Mouse (Mus musculus): ENCODE data around the gene Chst12. TPM values are rescaled to one million over a fixed set of nuclear protein-coding genes. Genes with fewer than 3 reads are reported as not detected.
A peak's percentile ranks its signal among the peaks of the same experiment; 100 is the strongest.

Chst12 gene
- polyA plus RNA-seq, 1 experiment from 2014 or later = 16.2 TPM

DNA sequence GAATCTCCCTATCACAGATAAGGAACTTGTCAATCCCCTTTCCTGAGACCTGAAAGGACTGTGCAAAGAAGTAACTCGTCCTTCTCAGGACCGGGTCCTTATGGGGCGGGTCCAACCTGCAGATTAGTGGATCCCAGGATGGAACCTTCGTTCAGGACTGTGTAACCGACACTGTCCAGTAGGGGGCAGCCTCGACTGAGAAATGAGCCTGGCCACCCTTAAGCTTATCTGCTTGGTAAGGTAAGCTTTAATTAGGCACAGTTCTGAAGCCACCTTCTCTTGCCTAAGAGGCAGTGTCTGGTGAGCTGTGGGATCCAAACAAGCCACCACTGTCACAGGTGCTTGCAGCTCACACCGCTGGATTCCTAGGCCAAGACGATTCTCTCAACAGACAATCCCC lies 34.8 kb downstream of the Chst12 start:
- ATAC-seq (ENCODE audit: low FRiP score, low TSS enrichment) = peak; percentile 41; the same call in 1 of the 2 replicates

DNA sequence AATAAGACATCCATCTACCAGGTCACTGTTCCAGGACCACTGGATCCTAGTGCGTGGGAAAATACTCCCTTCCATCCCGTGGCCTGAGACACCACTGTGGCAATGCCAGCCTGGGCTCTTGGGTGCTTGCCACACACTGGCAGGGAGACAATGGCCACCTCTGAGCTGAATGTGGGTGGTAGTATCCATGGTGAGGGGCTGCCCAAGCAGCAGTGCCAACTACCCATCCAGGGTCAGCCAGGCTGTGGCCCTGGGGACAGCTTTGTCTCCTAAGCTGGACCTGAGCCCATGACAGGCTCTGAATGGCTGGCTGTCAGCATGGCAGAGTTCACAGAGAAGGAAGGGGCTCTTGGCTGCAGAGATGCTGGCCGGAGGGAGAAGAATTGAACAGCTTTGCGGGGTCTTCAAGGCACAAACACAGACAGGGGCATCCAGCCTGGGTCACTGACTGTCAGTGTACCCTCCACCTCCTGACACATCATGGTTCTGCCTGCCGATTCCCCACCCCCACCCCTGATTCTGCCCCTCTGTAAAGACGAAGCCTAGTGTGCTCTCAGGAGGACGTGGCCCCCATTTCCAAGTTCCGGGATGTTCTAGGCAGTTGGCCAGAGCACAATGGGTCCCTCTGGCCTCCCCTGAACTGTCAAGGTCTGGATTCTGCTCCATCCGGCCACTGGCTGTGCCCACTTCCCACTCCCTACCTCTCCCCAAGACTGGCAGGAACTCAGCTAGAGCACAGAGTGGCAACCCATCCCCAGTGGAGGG lies 37.6 kb downstream of the Chst12 start:
- Histone ChIP-seq H3K4me3 (replicated peaks; ENCODE audit: low read depth, low read length) (no peak overlapping the region), H3K36me3 (ENCODE audit: control insufficient read depth, insufficient read depth, low read length) (no peaks in the 10 kb centered on the region), H3K9ac (replicated peaks; ENCODE audit: low read length) (no peak overlapping the region), H3K4me2 (ENCODE audit: low read length) (no peak overlapping the region), H3K27me3 (ENCODE audit: control insufficient read depth, insufficient read depth, low read length) (no peaks in the 10 kb centered on the region), H3K9me3 (ENCODE audit: control insufficient read depth, low read length) (no peaks in the 10 kb centered on the region), H3K27ac (replicated peaks; ENCODE audit: low read depth, low read length) (no peak overlapping the region), H3K4me1 (ENCODE audit: control insufficient read depth, insufficient read depth, low read length) (peaks cover 6% of the 10 kb centered on the region; the same call in 1 of the 2 replicates)
- ATAC-seq (ENCODE audit: low FRiP score, low TSS enrichment) (peak; percentile 34; the same call in 1 of the 2 replicates), DNase-seq (peak; percentile 68)
- WGBS = 60% methylated on average over 9 of the region's 9 CpGs

More for the DNA sequence above, 34.8 kb downstream of the Chst12 start:
- H3K36me3 ChIP-seq (ENCODE audit: control insufficient read depth, insufficient read depth, low read length) = no peaks in the 10 kb centered on the region
- H3K4me1 ChIP-seq (ENCODE audit: control insufficient read depth, insufficient read depth, low read length) = peaks cover 6% of the 10 kb centered on the region; the same call in 1 of the 2 replicates
- H3K4me3 ChIP-seq (replicated peaks; ENCODE audit: low read depth, low read length) = no peak overlapping the region
- H3K9me3 ChIP-seq (ENCODE audit: control insufficient read depth, low read length) = no peaks in the 10 kb centered on the region
- 15% methylated on average over 8 of the region's 8 CpGs for WGBS
- no peak overlapping the region for H3K9ac ChIP-seq (replicated peaks; ENCODE audit: low read length)
- peak; percentile 91 for DNase-seq
- no peak overlapping the region for H3K4me2 ChIP-seq (ENCODE audit: low read length)
- H3K27me3 ChIP-seq (ENCODE audit: control insufficient read depth, insufficient read depth, low read length) = no peaks in the 10 kb centered on the region
- no peak overlapping the region for H3K27ac ChIP-seq (replicated peaks; ENCODE audit: low read depth, low read length)

DNA sequence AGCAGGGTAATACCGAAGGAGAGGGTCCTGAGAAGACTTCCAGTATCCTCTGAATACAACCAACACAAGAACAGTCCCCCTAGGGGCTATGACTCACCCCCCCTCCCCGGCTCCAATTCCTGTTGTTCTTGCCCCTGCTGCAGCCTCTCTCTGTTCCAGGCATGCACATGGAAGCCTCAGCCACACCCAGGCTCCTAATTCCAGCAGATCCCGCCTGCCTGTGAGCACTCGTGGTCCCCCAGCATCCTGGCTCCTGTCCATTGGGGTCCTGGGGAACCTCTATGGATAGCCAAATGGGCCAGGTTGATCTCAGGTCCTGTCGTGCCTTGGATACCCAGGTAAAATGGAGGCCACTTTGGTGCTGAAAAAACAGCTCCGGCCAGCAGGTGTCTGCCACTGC lies 40.3 kb downstream of the Chst12 start:
- DNase-seq (no peak), ATAC-seq (ENCODE audit: low FRiP score, low TSS enrichment) (no peak)
- no peak overlapping the region for H3K27ac ChIP-seq (replicated peaks; ENCODE audit: low read depth, low read length)
- H3K4me2 ChIP-seq (ENCODE audit: low read length) = no peak overlapping the region
- WGBS = 69% methylated on average over 6 of the region's 6 CpGs
- H3K9ac ChIP-seq (replicated peaks; ENCODE audit: low read length) = no peak overlapping the region
- H3K4me1 ChIP-seq (ENCODE audit: control insufficient read depth, insufficient read depth, low read length) = peaks cover 18% of the 10 kb centered on the region; the same call in 1 of the 2 replicates
- no peaks in the 10 kb centered on the region for H3K27me3 ChIP-seq (ENCODE audit: control insufficient read depth, insufficient read depth, low read length)
- no peaks in the 10 kb centered on the region for H3K9me3 ChIP-seq (ENCODE audit: control insufficient read depth, low read length)
- no peaks in the 10 kb centered on the region for H3K36me3 ChIP-seq (ENCODE audit: control insufficient read depth, insufficient read depth, low read length)
- no peak overlapping the region for H3K4me3 ChIP-seq (replicated peaks; ENCODE audit: low read depth, low read length)

DNA sequence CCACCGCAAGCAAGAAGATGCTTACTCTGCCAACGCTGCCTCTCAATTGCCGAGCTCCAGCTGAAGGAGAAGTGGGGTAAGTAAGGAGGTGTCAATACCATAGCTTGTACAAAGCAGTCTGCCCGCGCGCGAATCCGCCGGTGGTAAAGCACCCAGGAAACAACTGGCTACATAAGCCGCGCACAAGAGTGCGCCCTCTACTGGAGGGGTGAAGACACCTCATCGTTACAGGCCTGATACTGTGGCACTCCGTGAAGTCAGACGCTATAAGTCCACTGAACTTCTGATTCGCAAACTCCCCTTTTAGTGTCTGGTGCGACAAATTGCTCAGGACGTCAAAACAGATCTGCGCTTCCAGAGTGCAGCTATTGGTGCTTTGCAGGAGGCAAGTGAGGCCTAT lies 41.0 kb downstream of the Chst12 start:
- no peaks in the 10 kb centered on the region for H3K9me3 ChIP-seq (ENCODE audit: control insufficient read depth, low read length)
- ATAC-seq (ENCODE audit: low FRiP score, low TSS enrichment) = no peak
- H3K4me1 ChIP-seq (ENCODE audit: control insufficient read depth, insufficient read depth, low read length) = peaks cover 18% of the 10 kb centered on the region; the same call in 1 of the 2 replicates
- H3K27ac ChIP-seq (replicated peaks; ENCODE audit: low read depth, low read length) = no peak overlapping the region
- H3K4me3 ChIP-seq (replicated peaks; ENCODE audit: low read depth, low read length) = no peak overlapping the region
- H3K27me3 ChIP-seq (ENCODE audit: control insufficient read depth, insufficient read depth, low read length) = no peaks in the 10 kb centered on the region
- H3K36me3 ChIP-seq (ENCODE audit: control insufficient read depth, insufficient read depth, low read length) = no peaks in the 10 kb centered on the region
- H3K4me2 ChIP-seq (ENCODE audit: low read length) = no peak overlapping the region
- WGBS = 93% methylated on average over 19 of the region's 19 CpGs
- no peak overlapping the region for H3K9ac ChIP-seq (replicated peaks; ENCODE audit: low read length)
- no peak for DNase-seq

DNA sequence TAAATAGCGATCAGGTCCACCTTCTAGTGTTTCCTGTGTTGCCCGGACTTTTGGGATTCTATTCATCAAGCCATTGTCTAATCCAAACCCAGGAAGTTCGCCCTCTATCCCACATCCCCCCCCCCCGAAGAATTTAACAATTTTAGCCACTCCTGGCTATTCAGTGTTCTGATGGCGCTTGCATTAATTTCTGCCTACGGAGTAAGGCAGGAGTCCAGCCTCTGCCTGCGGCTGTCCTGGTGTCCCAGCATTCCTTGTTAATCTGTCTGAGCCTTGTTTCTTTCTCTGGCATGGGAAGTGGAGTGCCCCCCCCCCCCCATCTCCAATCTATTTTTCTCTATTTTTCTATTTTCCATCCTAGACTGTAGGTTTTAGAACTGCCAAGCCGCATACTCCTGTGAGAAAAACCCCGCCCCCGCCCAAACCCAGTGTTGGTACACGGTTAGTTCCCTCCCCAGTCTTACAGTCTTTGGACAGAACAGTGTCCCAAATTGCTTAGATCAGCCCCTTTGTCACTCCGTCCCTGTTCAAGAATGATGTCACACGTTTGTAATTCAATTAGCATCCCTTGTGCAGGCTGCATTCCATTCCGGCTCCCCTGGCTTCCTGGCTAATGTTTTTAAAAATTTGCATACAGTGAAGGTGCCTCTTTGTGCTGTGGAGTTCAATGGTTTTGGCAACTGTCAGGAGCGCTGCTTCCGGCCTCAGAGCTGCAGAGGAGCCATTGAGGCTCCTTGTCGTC lies 44.1 kb downstream of the Chst12 start:
- DNase-seq = peak; percentile 81
- no peak overlapping the region for H3K4me3 ChIP-seq (replicated peaks; ENCODE audit: low read depth, low read length)
- ATAC-seq (ENCODE audit: low FRiP score, low TSS enrichment) = peak; percentile 89
- H3K9ac ChIP-seq (replicated peaks; ENCODE audit: low read length) = peak overlapping the region; percentile 12; the same call in 1 of the 2 replicates
- WGBS = 4% methylated on average over 17 of the region's 17 CpGs
- peaks cover 11% of the 10 kb centered on the region; the same call in 1 of the 2 replicates for H3K4me1 ChIP-seq (ENCODE audit: control insufficient read depth, insufficient read depth, low read length)
- no peaks in the 10 kb centered on the region for H3K27me3 ChIP-seq (ENCODE audit: control insufficient read depth, insufficient read depth, low read length)
- H3K27ac ChIP-seq (replicated peaks; ENCODE audit: low read depth, low read length) = peak overlapping the region; percentile 68
- H3K9me3 ChIP-seq (ENCODE audit: control insufficient read depth, low read length) = no peaks in the 10 kb centered on the region
- H3K36me3 ChIP-seq (ENCODE audit: control insufficient read depth, insufficient read depth, low read length) = no peaks in the 10 kb centered on the region
- H3K4me2 ChIP-seq (ENCODE audit: low read length) = peak overlapping the region; percentile 41

DNA sequence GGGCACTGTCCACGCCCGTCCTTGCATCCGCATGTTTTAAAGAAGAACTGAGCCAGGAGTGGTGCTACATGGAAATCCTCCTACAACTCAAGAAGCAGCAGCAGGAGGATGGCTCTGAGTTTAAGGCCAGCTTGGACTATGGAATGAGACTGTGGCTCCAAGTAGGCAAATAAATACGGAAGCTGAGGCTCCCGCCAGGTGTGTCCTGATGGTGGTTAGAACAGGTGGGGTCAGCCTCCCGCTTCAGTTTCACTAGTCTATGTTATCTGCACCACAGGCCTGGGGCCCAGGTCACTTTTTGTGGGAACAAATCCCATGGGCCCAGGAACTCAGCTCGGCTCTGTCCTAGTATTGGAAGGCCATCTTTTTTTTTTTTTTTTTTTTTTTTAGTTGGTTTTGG lies 48.4 kb downstream of the Chst12 start:
- H3K9me3 ChIP-seq (ENCODE audit: control insufficient read depth, low read length) = no peaks in the 10 kb centered on the region
- ATAC-seq (ENCODE audit: low FRiP score, low TSS enrichment) (no peak), DNase-seq (no peak)
- no peak overlapping the region for H3K4me2 ChIP-seq (ENCODE audit: low read length)
- H3K9ac ChIP-seq (replicated peaks; ENCODE audit: low read length) = no peak overlapping the region
- H3K36me3 ChIP-seq (ENCODE audit: control insufficient read depth, insufficient read depth, low read length) = no peaks in the 10 kb centered on the region
- 94% methylated on average over 7 of the region's 7 CpGs for WGBS
- peaks cover 10% of the 10 kb centered on the region; the same call in 1 of the 2 replicates for H3K4me1 ChIP-seq (ENCODE audit: control insufficient read depth, insufficient read depth, low read length)
- H3K27me3 ChIP-seq (ENCODE audit: control insufficient read depth, insufficient read depth, low read length) = no peaks in the 10 kb centered on the region
- no peak overlapping the region for H3K27ac ChIP-seq (replicated peaks; ENCODE audit: low read depth, low read length)
- H3K4me3 ChIP-seq (replicated peaks; ENCODE audit: low read depth, low read length) = no peak overlapping the region

DNA sequence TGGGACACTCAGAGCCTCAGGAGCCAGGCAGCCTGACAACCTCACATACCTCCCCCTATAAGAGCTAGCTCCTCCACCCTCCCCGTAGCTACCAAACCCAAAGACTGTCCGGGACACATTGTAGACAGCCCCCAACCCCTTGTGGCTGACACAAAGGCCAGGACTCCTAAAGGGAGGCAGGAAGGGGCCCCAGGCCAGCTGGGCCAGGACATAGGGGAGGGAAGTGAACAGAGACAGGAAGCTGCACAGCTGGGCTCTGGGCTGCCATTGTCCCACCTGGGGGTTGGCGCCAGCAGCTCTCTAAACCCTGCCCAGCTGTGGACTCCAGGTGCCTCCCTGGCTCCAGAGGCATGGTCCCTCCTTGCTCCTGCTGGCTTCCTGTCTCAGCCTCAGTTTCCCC lies 51.5 kb downstream of the Chst12 start:
- WGBS = 56% methylated on average over 3 of the region's 3 CpGs
- no peaks in the 10 kb centered on the region for H3K4me1 ChIP-seq (ENCODE audit: control insufficient read depth, insufficient read depth, low read length)
- no peak for ATAC-seq (ENCODE audit: low FRiP score, low TSS enrichment)
- H3K9me3 ChIP-seq (ENCODE audit: control insufficient read depth, low read length) = no peaks in the 10 kb centered on the region
- no peak overlapping the region for H3K27ac ChIP-seq (replicated peaks; ENCODE audit: low read depth, low read length)
- H3K4me2 ChIP-seq (ENCODE audit: low read length) = no peak overlapping the region
- no peak overlapping the region for H3K9ac ChIP-seq (replicated peaks; ENCODE audit: low read length)
- DNase-seq = no peak
- no peaks in the 10 kb centered on the region for H3K27me3 ChIP-seq (ENCODE audit: control insufficient read depth, insufficient read depth, low read length)
- H3K4me3 ChIP-seq (replicated peaks; ENCODE audit: low read depth, low read length) = no peak overlapping the region
- no peaks in the 10 kb centered on the region for H3K36me3 ChIP-seq (ENCODE audit: control insufficient read depth, insufficient read depth, low read length)

DNA sequence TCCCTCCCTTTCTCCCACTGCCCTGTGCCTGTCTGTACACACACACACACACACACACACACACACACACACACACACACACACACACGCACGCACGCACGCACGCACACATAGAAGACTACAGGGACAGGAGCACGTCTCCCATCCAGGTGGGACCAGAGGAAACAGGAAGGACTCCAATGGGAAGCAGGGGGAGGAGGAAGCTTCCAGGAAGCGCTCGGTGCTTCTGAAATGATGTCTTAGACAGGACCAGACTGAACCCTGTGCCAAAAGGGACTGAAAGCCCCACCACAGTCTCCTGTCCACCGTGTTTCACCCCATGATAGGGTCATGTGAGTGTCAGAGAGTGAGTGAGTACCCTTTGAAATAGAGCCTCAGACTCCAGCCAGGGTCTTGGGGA lies 57.3 kb downstream of the Chst12 start:
- H3K9ac ChIP-seq (replicated peaks; ENCODE audit: low read length) = no peak overlapping the region
- no peaks in the 10 kb centered on the region for H3K27me3 ChIP-seq (ENCODE audit: control insufficient read depth, insufficient read depth, low read length)
- no peak overlapping the region for H3K4me2 ChIP-seq (ENCODE audit: low read length)
- H3K27ac ChIP-seq (replicated peaks; ENCODE audit: low read depth, low read length) = no peak overlapping the region
- no peak overlapping the region for H3K4me3 ChIP-seq (replicated peaks; ENCODE audit: low read depth, low read length)
- ATAC-seq (ENCODE audit: low FRiP score, low TSS enrichment) = no peak
- no peaks in the 10 kb centered on the region for H3K9me3 ChIP-seq (ENCODE audit: control insufficient read depth, low read length)
- no peak for DNase-seq
- WGBS = 93% methylated on average over 9 of the region's 9 CpGs
- no peaks in the 10 kb centered on the region for H3K36me3 ChIP-seq (ENCODE audit: control insufficient read depth, insufficient read depth, low read length)
- H3K4me1 ChIP-seq (ENCODE audit: control insufficient read depth, insufficient read depth, low read length) = peaks cover 5% of the 10 kb centered on the region; the same call in 1 of the 2 replicates
